Comparison of ENCODE assay signal across 8 mouse cellular contexts in the genomic region with DNA sequence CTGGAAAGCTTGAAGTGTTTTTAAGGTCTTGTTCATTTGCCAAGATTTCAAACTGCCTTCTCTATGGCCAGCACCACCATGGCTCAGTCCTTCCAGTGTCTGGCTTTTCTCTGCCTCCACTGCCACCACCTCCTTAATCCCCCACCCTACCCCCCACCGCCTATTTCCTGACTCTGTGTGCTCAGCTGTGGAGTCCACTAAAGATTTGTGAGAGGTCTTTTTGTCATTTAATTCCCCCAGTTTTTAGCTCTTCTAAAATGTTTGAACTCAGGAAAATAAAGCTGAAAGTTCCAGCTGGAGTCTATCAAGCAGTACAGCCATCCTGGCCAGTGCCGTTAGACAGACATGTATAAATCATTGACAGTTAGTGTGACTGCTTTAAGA.
A peak's percentile ranks its signal among the peaks of the same experiment; 100 is the strongest.
DNase-seq lines count a peak whose midpoint lies in the region; ATAC-seq lines count a peak whose summit lies in the region.

No protein-coding gene starts in this region.

- intact Hi-C loops in heart, postnatal 10 days (cut with DNase I) = no loop called here

- peaks cover 13% of the 10 kb centered on the region; the same call in 1 of the 2 replicates for H3K36me3 ChIP-seq in heart, embryonic 15.5 days
- H3K36me3 ChIP-seq in midbrain, embryonic 13.5 days = peaks cover 14% of the 10 kb centered on the region
- 0 out of 2 replicates have a peak, but pooled peaks cover 2% of the 10 kb centered on the region for H3K36me3 ChIP-seq in midbrain, embryonic 16.5 days (ENCODE audit: control insufficient read depth, insufficient read depth, low read length)
- H3K36me3 ChIP-seq in limb, embryonic 12.5 days = peaks cover 12% of the 10 kb centered on the region

- H3K27me3 ChIP-seq in heart, embryonic 15.5 days = no peaks in the 10 kb centered on the region
- no peaks in the 10 kb centered on the region for H3K27me3 ChIP-seq in midbrain, embryonic 13.5 days
- no peaks in the 10 kb centered on the region for H3K27me3 ChIP-seq in midbrain, embryonic 16.5 days (ENCODE audit: control insufficient read depth, insufficient read depth, low read depth, low read length)
- H3K27me3 ChIP-seq in limb, embryonic 12.5 days = no peaks in the 10 kb centered on the region

- no peak overlapping the region for H3K9ac ChIP-seq in heart, embryonic 15.5 days
- no peak overlapping the region for H3K9ac ChIP-seq in midbrain, embryonic 13.5 days (replicated peaks)
- H3K9ac ChIP-seq in midbrain, embryonic 16.5 days (ENCODE audit: low read depth, low read length) = no peak overlapping the region
- no peak overlapping the region for H3K9ac ChIP-seq in limb, embryonic 12.5 days (replicated peaks)

- no peak overlapping the region for H3K4me2 ChIP-seq in heart, embryonic 15.5 days
- no peak overlapping the region for H3K4me2 ChIP-seq in midbrain, embryonic 13.5 days (replicated peaks)
- H3K4me2 ChIP-seq in midbrain, embryonic 16.5 days (ENCODE audit: low read length) = no peak overlapping the region
- no peak overlapping the region for H3K4me2 ChIP-seq in limb, embryonic 12.5 days

- H3K27ac ChIP-seq in heart, embryonic 15.5 days = peak overlapping the region; percentile 67
- H3K27ac ChIP-seq in midbrain, embryonic 13.5 days = no peak overlapping the region
- no peak overlapping the region for H3K27ac ChIP-seq in midbrain, embryonic 16.5 days (ENCODE audit: low read length)
- peak overlapping the region; percentile 62 for H3K27ac ChIP-seq in limb, embryonic 12.5 days

- ATAC-seq in heart, embryonic 15.5 days (replicated peaks; ENCODE audit: insufficient number of reproducible peaks, insufficient read depth, low FRiP score, low read depth) = peak; percentile 88
- peak; percentile 58; the same call in 1 of the 2 replicates for ATAC-seq in midbrain, embryonic 13.5 days
- ATAC-seq in midbrain, embryonic 16.5 days = no peak
- peak; percentile 82 for ATAC-seq in limb, embryonic 12.5 days (ENCODE audit: insufficient number of reproducible peaks, insufficient read depth, low FRiP score, low TSS enrichment, low read depth)

- 23% methylated on average over 2 of the region's 2 CpGs for whole genome bisulfite sequencing in heart, embryonic 15.5 days
- 39% methylated on average over 2 of the region's 2 CpGs for WGBS in midbrain, embryonic 13.5 days
- 41% methylated on average over 2 of the region's 2 CpGs for WGBS in midbrain, embryonic 16.5 days
- WGBS in limb, embryonic 12.5 days = 8% methylated on average over 2 of the region's 2 CpGs

- H3K9me3 ChIP-seq in heart, embryonic 15.5 days (replicated peaks) = no peaks in the 10 kb centered on the region
- no peaks in the 10 kb centered on the region for H3K9me3 ChIP-seq in midbrain, embryonic 13.5 days
- no peaks in the 10 kb centered on the region for H3K9me3 ChIP-seq in midbrain, embryonic 16.5 days (replicated peaks; ENCODE audit: control insufficient read depth, low read length, poor library complexity, severe bottlenecking)
- H3K9me3 ChIP-seq in limb, embryonic 12.5 days = no peaks in the 10 kb centered on the region

- no peak for DNase-seq in heart, postnatal 10 days
- peak; percentile 12 for DNase-seq in yolk sac, embryonic 10.5 days (ENCODE audit: low spot score)
- no peak for DNase-seq in retina, postnatal 1 day
- DNase-seq in adrenal gland, postnatal 36 days = no peak

- H3K4me3 ChIP-seq in heart, embryonic 15.5 days = no peak overlapping the region
- no peak overlapping the region for H3K4me3 ChIP-seq in midbrain, embryonic 13.5 days (replicated peaks)
- H3K4me3 ChIP-seq in midbrain, embryonic 16.5 days (ENCODE audit: low read depth, low read length) = no peak overlapping the region
- no peak overlapping the region for H3K4me3 ChIP-seq in limb, embryonic 12.5 days (replicated peaks)

- H3K4me1 ChIP-seq in heart, embryonic 15.5 days (replicated peaks) = peaks cover 12% of the 10 kb centered on the region
- H3K4me1 ChIP-seq in midbrain, embryonic 13.5 days (replicated peaks) = no peaks in the 10 kb centered on the region
- H3K4me1 ChIP-seq in midbrain, embryonic 16.5 days (ENCODE audit: control insufficient read depth, insufficient read depth, low read length) = no peaks in the 10 kb centered on the region
- no peaks in the 10 kb centered on the region; the same call in 1 of the 2 replicates for H3K4me1 ChIP-seq in limb, embryonic 12.5 days (replicated peaks)

Comparison
In these comparisons a context has a peak if more than half of its experiments do, and no peak if none do; other contexts are left out.
1. H3K27ac ChIP-seq: peak in heart, embryonic 15.5 days (single experiment) and limb, embryonic 12.5 days (single experiment); none in midbrain, embryonic 13.5 days (single experiment) and midbrain, embryonic 16.5 days (single experiment).